Comparison of ENCODE assay signal across 10 mouse cellular contexts in the genomic region with DNA sequence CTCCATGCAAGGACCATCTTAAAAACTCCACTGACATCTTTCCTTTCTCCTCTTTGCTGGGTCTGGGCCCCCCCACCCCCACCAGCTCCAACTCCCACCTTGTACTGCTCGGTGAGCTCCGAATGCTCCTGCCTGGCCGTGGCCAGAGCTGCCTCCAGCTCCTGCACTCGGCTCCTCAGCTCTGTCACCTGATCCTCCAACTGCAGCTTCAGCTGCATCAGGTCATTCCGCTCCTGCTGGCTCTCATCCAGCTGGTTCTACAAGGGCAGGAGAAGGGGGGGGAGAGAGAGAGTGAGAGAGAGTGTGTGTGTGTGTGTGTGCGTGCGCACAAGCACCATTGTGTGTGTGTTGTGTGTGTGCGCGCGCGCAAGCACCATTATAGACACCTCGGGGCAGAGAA. TPM values are rescaled to one million over a fixed set of nuclear protein-coding genes. Genes with fewer than 3 reads are reported as not detected.
DNase-seq lines count a peak whose midpoint lies in the region; ATAC-seq and TF ChIP-seq lines count a peak whose summit lies in the region.
"Had no signal": no experiment of that assay in that cellular context is flagged by ENCODE, and none has a peak within 500 bp of the region (broad histone marks: within the 10 kb centered on the region; RNA-seq: fewer than 3 reads in every experiment).

No protein-coding gene starts in this region.

- no peak overlapping the region for H3K4me2 ChIP-seq in lung, embryonic 14.5 days
- no peak overlapping the region for H3K4me2 ChIP-seq in intestine, embryonic 16.5 days (ENCODE audit: low read depth, low read length)
- H3K4me2 ChIP-seq: embryonic facial prominence, embryonic 13.5 days had no signal

- H3K4me1 ChIP-seq in lung, embryonic 14.5 days (ENCODE audit: insufficient read depth) = no peaks in the 10 kb centered on the region
- H3K4me1 ChIP-seq in lung, adult 2 months (ENCODE audit: control insufficient read depth, insufficient read depth, low read length) = no peaks in the 10 kb centered on the region
- H3K4me1 ChIP-seq in intestine, embryonic 16.5 days (ENCODE audit: control insufficient read depth, insufficient read depth, low read length) = no peaks in the 10 kb centered on the region

- peak; percentile 56 for DNase-seq in adrenal gland, adult 2 months
- DNase-seq in adrenal gland, adult 8-10 months = no peak
- DNase-seq in lung, embryonic 14.5 days = peak; percentile 68
- DNase-seq in lung, adult 2 months = no peak
- DNase-seq in lung, postnatal 4 days = peak; percentile 26 to 45
- no peak for DNase-seq in frontal cortex, postnatal 14 days (ENCODE audit: low spot score in 2 of 2)

- 49% methylated on average over 12 of the region's 12 CpGs for WGBS in lung, embryonic 14.5 days
- WGBS in lung, adult 2 months = 53% methylated on average over 12 of the region's 12 CpGs
- 63% methylated on average over 12 of the region's 12 CpGs for WGBS in intestine, embryonic 16.5 days

- no peak overlapping the region for H3K4me3 ChIP-seq in lung, embryonic 14.5 days (ENCODE audit: low read depth, low read length)
- H3K4me3 ChIP-seq in lung, adult 2 months (replicated peaks; ENCODE audit: extremely low read depth, low read depth, low read length) = no peak overlapping the region
- no peak overlapping the region for H3K4me3 ChIP-seq in intestine, embryonic 16.5 days (ENCODE audit: low read length)
- H3K4me3 ChIP-seq: embryonic facial prominence, embryonic 13.5 days had no signal

- TF ChIP-seq CTCF in lung, embryonic 14.5 days (IDR thresholded peaks at IDR 0.05; ENCODE audit: low read depth) = no peak
- no peak for TF ChIP-seq CTCF in lung, adult 2 months (IDR thresholded peaks at IDR 0.05; ENCODE audit: insufficient read depth, low read length)

- H3K9me3 ChIP-seq in lung, embryonic 14.5 days (ENCODE audit: low read depth, low read length) = no peaks in the 10 kb centered on the region
- H3K9me3 ChIP-seq in intestine, embryonic 16.5 days (ENCODE audit: control insufficient read depth, low read length) = no peaks in the 10 kb centered on the region
- H3K9me3 ChIP-seq: embryonic facial prominence, embryonic 13.5 days; megakaryocyte, embryonic 14.5 days had no signal

- no peak overlapping the region; the same call in 1 of the 2 replicates for H3K9ac ChIP-seq in lung, embryonic 14.5 days
- H3K9ac ChIP-seq in intestine, embryonic 16.5 days (ENCODE audit: low read depth, low read length) = no peak overlapping the region
- H3K9ac ChIP-seq: embryonic facial prominence, embryonic 13.5 days had no signal

- no peaks in the 10 kb centered on the region for H3K27me3 ChIP-seq in lung, embryonic 14.5 days (ENCODE audit: insufficient read depth, low read length)
- no peaks in the 10 kb centered on the region for H3K27me3 ChIP-seq in intestine, embryonic 16.5 days (replicated peaks; ENCODE audit: control insufficient read depth, insufficient read depth, low read length)
- H3K27me3 ChIP-seq: embryonic facial prominence, embryonic 13.5 days had no signal

- H3K36me3 ChIP-seq in lung, embryonic 14.5 days (ENCODE audit: insufficient read depth) = peaks cover 35% of the 10 kb centered on the region; the same call in 1 of the 2 replicates
- peaks cover 5% of the 10 kb centered on the region; the same call in 1 of the 2 replicates for H3K36me3 ChIP-seq in intestine, embryonic 16.5 days (ENCODE audit: control insufficient read depth, insufficient read depth, low read length)

- H3K27ac ChIP-seq in lung, embryonic 14.5 days (ENCODE audit: low read depth) = no peak overlapping the region
- no peak overlapping the region for H3K27ac ChIP-seq in intestine, embryonic 16.5 days (ENCODE audit: low read length)
- H3K27ac ChIP-seq: embryonic facial prominence, embryonic 13.5 days had no signal

- no peak; the same call in 1 of the 2 replicates for ATAC-seq in lung, embryonic 14.5 days (ENCODE audit: insufficient read depth)
- ATAC-seq in intestine, embryonic 16.5 days = 0 out of 2 replicates have a peak, but pooled peaks have one; percentile 16
- ATAC-seq in frontal cortex, adult (ENCODE audit: low TSS enrichment) = no peak

- no peak for TF ChIP-seq POLR2A in lung, adult 2 months (IDR thresholded peaks at IDR 0.05; ENCODE audit: borderline replicate concordance, extremely low read depth, low read depth, low read length)

RNA-seq across cellular contexts. Expression of a gene that starts 5.8 kb away (rescaled TPM):
- 100 to 1,000 TPM in 1 of 2 experiments, 10 to 100 TPM in 1; 93.4 to 136 TPM for total RNA-seq in adrenal gland, adult 2 months (2021)
- polyA plus RNA-seq in adrenal gland, adult 2 months (2012; rRNA removed) = 75.4 and 89.3 TPM in 2 replicates
- 100 to 1,000 TPM; 119 to 225 (median 182) TPM for total RNA-seq in adrenal gland, adult 8-10 months (2022)
- 35.5 and 36.4 TPM in 2 replicates for polyA plus RNA-seq in lung, embryonic 14.5 days (2014; fragmentation: Nextera tagmentation; extraction: Ambion mirVana)
- 76.5 and 105 TPM in 2 replicates for polyA plus RNA-seq in lung, adult 2 months (2012; rRNA removed)
- polyA plus RNA-seq in intestine, embryonic 16.5 days (2015; fragmentation: Nextera tagmentation; extraction: Ambion mirVana) = 26.5 and 27.0 TPM in 2 replicates

RNA-seq across cellular contexts. Expression of a gene that starts 44.0 kb away (rescaled TPM):
- 10 to 100 TPM; 19.5 to 24.2 TPM for total RNA-seq in adrenal gland, adult 2 months (2021)
- polyA plus RNA-seq in adrenal gland, adult 2 months (2012; rRNA removed) = 415 and 492 TPM in 2 replicates
- 10 to 100 TPM in 2 of 4 experiments, 1 to 10 TPM in 2; 6.2 to 23.7 (median 10.8) TPM for total RNA-seq in adrenal gland, adult 8-10 months (2022)
- 94.8 and 97.4 TPM in 2 replicates for polyA plus RNA-seq in lung, embryonic 14.5 days (2014; fragmentation: Nextera tagmentation; extraction: Ambion mirVana)
- 250 and 262 TPM in 2 replicates for polyA plus RNA-seq in lung, adult 2 months (2012; rRNA removed)
- polyA plus RNA-seq in intestine, embryonic 16.5 days (2015; fragmentation: Nextera tagmentation; extraction: Ambion mirVana) = 55.5 and 77.3 TPM in 2 replicates

Comparison
In these comparisons a context has a peak if more than half of its experiments do, and no peak if none do; other contexts are left out.
1. DNase-seq: peak in adrenal gland, adult 2 months (single experiment), lung, embryonic 14.5 days (single experiment) and lung, postnatal 4 days (2 of 2); none in adrenal gland, adult 8-10 months (single experiment), lung, adult 2 months (single experiment) and frontal cortex, postnatal 14 days (0 of 2).